Mouse (Mus musculus) midbrain, embryonic 15.5 days (tissue): ENCODE measurements around the gene Atp11a. TPM values are rescaled to one million over a fixed set of nuclear protein-coding genes. Genes with fewer than 3 reads are reported as not detected.

Source experiments
- ATAC-seq: fragments of 200-750 bp; cut with Nextera tagmentation; replicated peaks from 2 replicates; pipeline ENCODE4 v1.8.0; 2017; ENCODE audit warnings: moderate TSS enrichment
- H3K27ac ChIP-seq: fragments of 300-500 bp; sonication (generic); 2 replicates; pipeline ENCODE4 v1.5.1; 2015; ENCODE audit warnings: mild to moderate bottlenecking, inconsistent platforms
- H3K27me3 ChIP-seq: fragments of 300-500 bp; sonication (generic); replicated peaks from 2 replicates; pipeline ENCODE4 v1.6.1; 2015; ENCODE audit warnings: inconsistent platforms
- H3K36me3 ChIP-seq: fragments of 300-500 bp; sonication (generic); replicated peaks from 2 replicates; pipeline ENCODE4 v1.6.1; 2015; ENCODE audit warnings: inconsistent platforms
- H3K4me1 ChIP-seq: fragments of 300-500 bp; sonication (generic); 2 replicates; pipeline ENCODE4 v1.6.1; 2015; ENCODE audit warnings: inconsistent platforms
- H3K4me2 ChIP-seq: fragments of 300-500 bp; sonication (generic); 2 replicates; pipeline ENCODE4 v1.6.1; 2015; ENCODE audit warnings: inconsistent platforms, mild to moderate bottlenecking, moderate library complexity
- H3K4me3 ChIP-seq: fragments of 300-500 bp; sonication (generic); 2 replicates; pipeline ENCODE4 v1.5.1; 2015; ENCODE audit warnings: mild to moderate bottlenecking, inconsistent platforms
- H3K9ac ChIP-seq: fragments of 300-500 bp; sonication (generic); 2 replicates; pipeline ENCODE4 v1.6.1; 2015; ENCODE audit warnings: mild to moderate bottlenecking, inconsistent platforms
- H3K9me3 ChIP-seq: fragments of 300-500 bp; sonication (generic); 2 replicates; pipeline ENCODE4 v1.6.1; 2016; ENCODE audit warnings: inconsistent platforms
- WGBS: fragments of 180-500 bp; shearing (Covaris S2); methylation state at CpG from one replicate; pipeline ENCODE4 v1.1.7; 2015; ENCODE audit warnings: mixed read lengths; 5-methylcytosine and 5-hydroxymethylcytosine counted together
- polyA plus RNA-seq: library from polyadenylated mRNA; unstranded; fragments of >200 nt; fragmentation: Nextera tagmentation; extraction: Ambion mirVana; gene quantifications from 2 replicates; pipeline ENCODE4 v1.2.1, GENCODE M21; 2015

The Atp11a gene
- polyA plus RNA-seq, 1 experiment from 2014 or later = 17.5 TPM

- Histone ChIP-seq H3K9ac (no peak overlapping the region), H3K4me2 (no peak overlapping the region), H3K27me3 (no peaks in the 10 kb centered on the region), H3K9me3 (no peaks in the 10 kb centered on the region), H3K27ac (no peak overlapping the region), H3K4me1 (no peaks in the 10 kb centered on the region), H3K4me3 (no peak overlapping the region), H3K36me3 (no peaks in the 10 kb centered on the region)
- 80% methylated on average over 4 of the region's 4 CpGs for WGBS
- no peak for ATAC-seq
Observed at GRCm38 (mm10) chr8:12774872-12775298, 18.1 kb downstream of the Atp11a start.

GRCm38 (mm10) chr8:12775302-12775975 lies 18.6 kb downstream of the Atp11a start:
- 84% methylated on average over 9 of the region's 9 CpGs for WGBS
- H3K36me3 ChIP-seq = no peaks in the 10 kb centered on the region

GRCm38 (mm10) chr8:12776166-12776565 lies 19.4 kb downstream of the Atp11a start:
- Histone ChIP-seq H3K4me3 (no peak overlapping the region), H3K9me3 (no peaks in the 10 kb centered on the region), H3K9ac (no peak overlapping the region), H3K36me3 (no peaks in the 10 kb centered on the region), H3K4me2 (no peak overlapping the region), H3K27me3 (no peaks in the 10 kb centered on the region), H3K4me1 (no peaks in the 10 kb centered on the region; the same call in 1 of the 2 replicates), H3K27ac (no peak overlapping the region)
- ATAC-seq = no peak
- 82% methylated on average over 10 of the region's 10 CpGs for WGBS

More at GRCm38 (mm10) chr8:12775302-12775975, 18.6 kb downstream of the Atp11a start:
- no peak for ATAC-seq
- no peak overlapping the region for H3K9ac ChIP-seq
- no peak overlapping the region for H3K4me2 ChIP-seq
- no peak overlapping the region for H3K27ac ChIP-seq
- H3K4me3 ChIP-seq = no peak overlapping the region
- no peaks in the 10 kb centered on the region for H3K4me1 ChIP-seq
- no peaks in the 10 kb centered on the region for H3K9me3 ChIP-seq
- no peaks in the 10 kb centered on the region for H3K27me3 ChIP-seq

DNA sequence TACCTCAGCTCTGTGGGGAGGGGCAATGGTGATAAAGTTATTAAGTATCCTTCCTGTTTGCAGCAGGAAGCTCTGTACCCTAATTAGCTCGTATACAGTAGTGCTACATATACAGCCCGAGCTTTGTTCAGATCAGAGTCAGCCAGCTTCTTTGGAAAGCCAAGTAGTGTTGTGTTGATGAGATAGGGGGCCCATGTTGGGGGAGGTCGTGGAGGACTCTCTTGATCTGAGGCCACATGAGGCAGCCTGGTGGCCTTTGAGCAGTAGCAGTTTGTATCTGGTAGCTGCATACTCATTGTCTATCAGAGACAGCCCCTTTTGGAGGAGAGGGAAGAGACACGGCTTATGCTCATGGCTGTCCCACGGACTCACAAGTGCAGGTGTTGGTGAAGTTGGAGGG lies 20.4 kb downstream of the Atp11a start:
- H3K36me3 ChIP-seq = no peaks in the 10 kb centered on the region
- no peaks in the 10 kb centered on the region; the same call in 1 of the 2 replicates for H3K4me1 ChIP-seq
- no peak overlapping the region for H3K9ac ChIP-seq
- no peak overlapping the region for H3K27ac ChIP-seq
- H3K4me3 ChIP-seq = no peak overlapping the region
- no peaks in the 10 kb centered on the region for H3K9me3 ChIP-seq
- H3K4me2 ChIP-seq = no peak overlapping the region
- no peak for ATAC-seq
- no peaks in the 10 kb centered on the region for H3K27me3 ChIP-seq
- WGBS = 72% methylated on average over 5 of the region's 5 CpGs

DNA sequence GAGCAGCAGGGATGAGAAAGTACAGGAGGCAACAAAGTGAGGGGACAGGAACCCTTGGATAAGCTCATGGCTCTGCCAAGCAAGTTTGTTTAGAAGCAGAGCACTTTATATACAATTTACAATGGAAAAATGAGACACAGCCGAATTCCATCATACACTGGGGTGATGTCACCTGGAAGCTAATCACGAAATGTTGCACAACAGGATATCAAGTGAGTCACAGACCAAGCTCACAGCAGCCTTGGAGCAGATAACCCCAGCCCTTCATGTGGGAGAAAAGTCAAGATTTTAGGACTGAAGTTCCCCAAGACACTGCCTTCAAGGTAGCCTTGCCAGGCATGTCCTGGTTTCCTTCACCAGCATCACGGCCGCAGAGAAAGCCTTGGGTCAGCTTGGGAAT lies 22.7 kb downstream of the Atp11a start:
- Histone ChIP-seq H3K27ac (no peak overlapping the region), H3K4me1 (no peaks in the 10 kb centered on the region; the same call in 1 of the 2 replicates), H3K4me2 (no peak overlapping the region), H3K9me3 (no peaks in the 10 kb centered on the region), H3K27me3 (no peaks in the 10 kb centered on the region), H3K36me3 (no peaks in the 10 kb centered on the region), H3K4me3 (no peak overlapping the region), H3K9ac (no peak overlapping the region)
- ATAC-seq = no peak
- 89% methylated on average over 4 of the region's 4 CpGs for WGBS

DNA sequence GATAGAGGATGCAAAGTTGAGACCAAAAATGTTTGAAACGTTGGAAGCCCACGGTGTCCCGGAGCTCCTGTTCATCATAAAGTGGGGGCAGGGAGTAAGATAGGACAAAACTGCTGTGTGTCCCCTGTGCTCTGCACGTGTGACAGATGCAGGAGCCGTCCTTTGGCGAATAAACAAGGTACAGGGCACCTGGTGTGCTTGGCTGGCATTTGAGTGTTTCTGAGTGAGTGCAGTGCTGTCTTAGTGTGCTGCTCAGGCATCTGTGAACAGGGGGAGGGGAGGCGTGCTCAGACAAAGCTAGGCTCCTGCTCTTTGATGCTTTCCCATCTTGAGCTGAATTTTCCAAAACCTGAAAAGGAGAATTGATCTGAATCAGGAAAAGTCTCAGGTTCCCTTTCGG lies 28.7 kb downstream of the Atp11a start:
- Histone ChIP-seq H3K27me3 (no peaks in the 10 kb centered on the region), H3K9ac (no peak overlapping the region), H3K36me3 (no peaks in the 10 kb centered on the region), H3K27ac (no peak overlapping the region), H3K4me1 (peaks cover 20% of the 10 kb centered on the region), H3K9me3 (no peaks in the 10 kb centered on the region), H3K4me3 (no peak overlapping the region), H3K4me2 (no peak overlapping the region)
- 0 out of 2 replicates have a peak, but pooled peaks have one; percentile 26 for ATAC-seq
- 52% methylated on average over 8 of the region's 8 CpGs for WGBS

GRCm38 (mm10) chr8:12786261-12786957 lies 29.6 kb downstream of the Atp11a start:
- no peaks in the 10 kb centered on the region for H3K36me3 ChIP-seq
- H3K9me3 ChIP-seq = no peaks in the 10 kb centered on the region
- H3K27me3 ChIP-seq = no peaks in the 10 kb centered on the region
- H3K9ac ChIP-seq = no peak overlapping the region
- H3K4me2 ChIP-seq = no peak overlapping the region
- 81% methylated on average over 14 of the region's 14 CpGs for WGBS
- no peak overlapping the region for H3K4me3 ChIP-seq
- peaks cover 20% of the 10 kb centered on the region for H3K4me1 ChIP-seq
- no peak overlapping the region for H3K27ac ChIP-seq
- 0 out of 2 replicates have a peak, but pooled peaks have one; percentile 28 for ATAC-seq

GRCm38 (mm10) chr8:12786958-12787301 lies 30.1 kb downstream of the Atp11a start:
- Histone ChIP-seq H3K4me2 (no peak overlapping the region), H3K9ac (no peak overlapping the region), H3K4me1 (peaks cover 20% of the 10 kb centered on the region), H3K36me3 (no peaks in the 10 kb centered on the region), H3K27me3 (no peaks in the 10 kb centered on the region), H3K4me3 (no peak overlapping the region), H3K9me3 (no peaks in the 10 kb centered on the region), H3K27ac (no peak overlapping the region)
- ATAC-seq = no peak
- 68% methylated on average over 12 of the region's 12 CpGs for WGBS

DNA sequence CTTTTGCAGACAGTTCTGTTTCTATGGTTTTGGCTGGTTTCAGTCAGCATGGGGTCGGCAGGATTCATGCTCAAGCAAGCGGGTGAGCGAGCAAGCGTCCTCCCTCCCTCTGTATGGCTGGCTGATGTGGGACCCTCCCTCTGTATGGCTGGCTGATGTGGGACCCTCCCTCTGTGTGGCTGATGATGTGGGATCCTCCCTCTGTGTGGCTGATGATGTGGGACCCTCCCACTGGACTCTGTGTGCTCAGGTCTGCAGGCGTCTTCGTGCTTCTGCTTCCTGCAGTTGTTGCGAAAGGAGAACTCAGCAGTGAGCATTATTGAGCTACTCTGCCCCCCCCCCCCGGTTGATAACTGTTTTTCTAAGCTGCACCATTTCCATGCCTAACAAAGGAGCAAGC lies 30.6 kb downstream of the Atp11a start:
- Histone ChIP-seq H3K9ac (no peak overlapping the region), H3K36me3 (no peaks in the 10 kb centered on the region), H3K4me2 (no peak overlapping the region), H3K9me3 (no peaks in the 10 kb centered on the region), H3K27ac (no peak overlapping the region), H3K4me3 (no peak overlapping the region), H3K4me1 (peaks cover 20% of the 10 kb centered on the region), H3K27me3 (no peaks in the 10 kb centered on the region)
- no peak for ATAC-seq
- WGBS = 36% methylated on average over 8 of the region's 8 CpGs

DNA sequence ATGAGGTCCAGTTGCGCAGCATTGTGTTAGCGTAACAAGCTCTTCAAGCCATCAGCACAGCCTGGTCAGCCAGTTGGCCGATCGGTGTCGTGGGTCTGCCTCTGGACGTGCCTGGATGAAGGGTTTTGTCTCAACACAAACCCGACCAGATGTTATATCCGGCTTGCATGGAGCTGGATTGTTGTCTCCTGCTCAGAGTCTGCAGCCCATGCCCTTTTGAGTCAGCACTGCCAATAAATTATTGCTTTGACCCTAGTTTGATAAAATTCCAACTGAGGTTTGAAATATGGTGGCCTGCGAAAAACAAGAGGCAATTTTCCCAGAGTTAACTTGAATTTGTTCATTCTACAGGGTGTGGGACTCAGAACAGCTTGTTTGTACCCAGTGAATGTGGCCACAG lies 31.9 kb downstream of the Atp11a start:
- no peak for ATAC-seq
- WGBS = 81% methylated on average over 9 of the region's 9 CpGs

DNA sequence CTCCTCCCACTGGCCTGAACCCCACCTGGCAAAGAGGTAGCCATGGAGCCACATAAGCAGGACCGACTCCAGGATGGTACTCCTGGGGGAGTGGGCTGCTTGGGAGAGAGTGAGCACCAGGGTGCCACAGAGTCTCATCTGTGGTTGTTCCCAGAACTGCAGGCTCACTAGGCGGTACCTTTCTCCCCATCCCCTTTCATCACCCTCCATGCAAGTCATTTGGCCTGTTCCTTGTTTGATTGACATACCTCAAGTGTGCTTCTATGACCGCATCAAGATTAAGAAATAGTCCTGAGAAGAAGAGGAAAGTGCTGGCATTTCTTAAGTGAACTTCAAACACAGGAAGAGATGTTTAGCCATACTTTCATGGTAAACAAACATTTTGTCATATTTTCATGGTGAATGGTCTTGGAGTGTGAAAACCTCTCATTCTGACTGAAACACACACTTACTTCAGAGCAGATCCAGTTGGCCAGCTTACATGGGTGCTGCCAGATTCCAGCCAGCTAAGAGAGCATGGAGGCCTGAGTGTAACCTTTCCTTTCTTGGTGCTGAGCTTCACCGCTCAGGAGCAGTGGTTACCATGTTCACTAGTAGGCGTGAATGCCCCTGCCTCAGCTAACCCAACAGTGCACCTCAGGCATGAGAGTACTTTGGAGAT lies 38.3 kb downstream of the Atp11a start:
- no peak for ATAC-seq
- Histone ChIP-seq H3K27ac (no peak overlapping the region), H3K9me3 (no peaks in the 10 kb centered on the region), H3K4me1 (peaks cover 16% of the 10 kb centered on the region; the same call in 1 of the 2 replicates), H3K36me3 (no peaks in the 10 kb centered on the region), H3K9ac (no peak overlapping the region), H3K4me3 (no peak overlapping the region), H3K27me3 (no peaks in the 10 kb centered on the region), H3K4me2 (no peak overlapping the region)
- 93% methylated on average over 5 of the region's 5 CpGs for WGBS

More for the DNA sequence above, 31.9 kb downstream of the Atp11a start:
- H3K36me3 ChIP-seq = no peaks in the 10 kb centered on the region
- no peak overlapping the region for H3K27ac ChIP-seq
- no peak overlapping the region for H3K4me2 ChIP-seq
- no peak overlapping the region for H3K4me3 ChIP-seq
- no peak overlapping the region for H3K9ac ChIP-seq
- H3K4me1 ChIP-seq = peaks cover 26% of the 10 kb centered on the region
- no peaks in the 10 kb centered on the region for H3K9me3 ChIP-seq
- no peaks in the 10 kb centered on the region for H3K27me3 ChIP-seq

DNA sequence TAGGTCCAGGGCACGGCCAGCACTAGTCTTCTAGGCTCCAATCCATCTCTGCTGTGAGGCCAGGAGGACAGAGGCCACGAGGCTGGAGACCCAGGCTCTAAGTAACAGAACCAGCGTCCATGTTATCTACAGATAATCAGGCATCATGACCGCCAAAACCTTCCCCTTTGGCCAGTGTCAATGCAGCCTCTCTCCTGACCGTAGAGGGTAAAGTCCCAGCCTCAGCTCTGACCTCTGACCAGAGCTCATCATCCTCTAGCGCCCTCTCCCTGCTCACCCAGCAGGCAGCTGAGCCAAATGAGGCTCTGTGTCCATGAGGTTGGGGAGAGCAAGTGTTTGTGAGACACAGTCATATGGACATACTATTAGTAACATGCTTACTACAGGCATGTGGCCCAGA lies 42.3 kb downstream of the Atp11a start:
- Histone ChIP-seq H3K27ac (no peak overlapping the region), H3K4me1 (peaks cover 20% of the 10 kb centered on the region), H3K9ac (no peak overlapping the region), H3K4me2 (no peak overlapping the region), H3K4me3 (no peak overlapping the region), H3K27me3 (no peaks in the 10 kb centered on the region), H3K36me3 (no peaks in the 10 kb centered on the region), H3K9me3 (no peaks in the 10 kb centered on the region)
- no peak for ATAC-seq
- 73% methylated on average over 6 of the region's 6 CpGs for WGBS
